8 mouse cellular contexts compared by ENCODE assay signal in genomic region chr11:96074351-96075176, GRCm38 (mm10). TPM values are rescaled to one million over a fixed set of nuclear protein-coding genes. Genes with fewer than 3 reads are reported as not detected.
DNase-seq lines count a peak whose midpoint lies in the region; ATAC-seq and TF ChIP-seq lines count a peak whose summit lies in the region.

No protein-coding gene starts in this region.

- H3K36me3 ChIP-seq in neural tube, embryonic 13.5 days, result peaks cover 33% of the 10 kb centered on the region

- H3K27ac ChIP-seq in brown adipose tissue, adult 24 weeks (replicated peaks; ENCODE audit: low read depth, low read length), result no peak overlapping the region
- peak overlapping the region; percentile 88 for H3K27ac ChIP-seq in neural tube, embryonic 13.5 days (replicated peaks)

- no peak for TF ChIP-seq POLR2A in lung, adult 2 months (IDR thresholded peaks at IDR 0.05; ENCODE audit: borderline replicate concordance, extremely low read depth, low read depth, low read length)

- H3K4me1 ChIP-seq in lung, adult 2 months (ENCODE audit: control insufficient read depth, insufficient read depth, low read length), result peaks cover 6% of the 10 kb centered on the region; the same call in 1 of the 2 replicates
- peaks cover 3% of the 10 kb centered on the region; the same call in 1 of the 2 replicates for H3K4me1 ChIP-seq in brown adipose tissue, adult 24 weeks (ENCODE audit: control insufficient read depth, insufficient read depth, insufficient read length, low read length)
- H3K4me1 ChIP-seq in neural tube, embryonic 13.5 days (replicated peaks), result peaks cover 25% of the 10 kb centered on the region

- H3K4me2 ChIP-seq in neural tube, embryonic 13.5 days, result peak overlapping the region; percentile 91

- no peaks in the 10 kb centered on the region for H3K9me3 ChIP-seq in neural tube, embryonic 13.5 days

- H3K9ac ChIP-seq in neural tube, embryonic 13.5 days, result peak overlapping the region; percentile 93

- WGBS in lung, adult 2 months, result 12% methylated on average over 17 of the region's 17 CpGs
- WGBS in neural tube, embryonic 13.5 days, result 20% methylated on average over 17 of the region's 17 CpGs

- no peak for ATAC-seq in neural tube, embryonic 13.5 days (ENCODE audit: low read depth)

- no peak for DNase-seq in lung, adult 2 months
- no peak for DNase-seq in lung, postnatal 25 days (ENCODE audit: low spot score)
- DNase-seq in gonadal fat pad, adult 2 months (ENCODE audit: low read depth), result peak; percentile 52
- DNase-seq in kidney, postnatal 36 days, result peak; percentile 21 to 34
- no peak for DNase-seq in B cell, adult 2 months
- no peak for DNase-seq in layer of hippocampus, adult 9-11 months

- TF ChIP-seq CTCF in lung, adult 2 months (IDR thresholded peaks at IDR 0.05; ENCODE audit: insufficient read depth, low read length), result no peak

- H3K4me3 ChIP-seq in lung, adult 2 months (replicated peaks; ENCODE audit: extremely low read depth, low read depth, low read length), result peak overlapping the region; percentile 89
- peak overlapping the region; percentile 65 for H3K4me3 ChIP-seq in brown adipose tissue, adult 24 weeks (ENCODE audit: insufficient read depth, low read depth, low read length)
- H3K4me3 ChIP-seq in neural tube, embryonic 13.5 days, result peak overlapping the region; percentile 86

- no peaks in the 10 kb centered on the region for H3K27me3 ChIP-seq in neural tube, embryonic 13.5 days

RNA-seq across cellular contexts. Expression of gene Atp5g1, which starts 0.9 kb away (rescaled TPM):
- polyA plus RNA-seq in lung, adult 2 months (2012; rRNA removed), result 235 and 352 TPM in 2 replicates
- polyA plus RNA-seq in brown adipose tissue, adult 24 weeks (2012; ENCODE audit: insufficient read depth, insufficient read length, missing spikeins), result 43.7 and 57.2 TPM in 2 replicates
- polyA plus RNA-seq in gonadal fat pad, adult 2 months (2012; rRNA removed), result 603 and 668 TPM in 2 replicates
- 605 and 642 TPM in 2 replicates for polyA plus RNA-seq in neural tube, embryonic 13.5 days (2015; fragmentation: Nextera tagmentation; extraction: Ambion mirVana)

RNA-seq across cellular contexts. Expression of gene Ube2z, which starts 9.4 kb away (rescaled TPM):
- polyA plus RNA-seq in lung, adult 2 months (2012; rRNA removed), result 31.1 and 38.1 TPM in 2 replicates
- 11.5 and 13.7 TPM in 2 replicates for polyA plus RNA-seq in brown adipose tissue, adult 24 weeks (2012; ENCODE audit: insufficient read depth, insufficient read length, missing spikeins)
- polyA plus RNA-seq in gonadal fat pad, adult 2 months (2012; rRNA removed), result 89.4 and 104 TPM in 2 replicates
- 31.5 and 33.0 TPM in 2 replicates for polyA plus RNA-seq in neural tube, embryonic 13.5 days (2015; fragmentation: Nextera tagmentation; extraction: Ambion mirVana)

RNA-seq across cellular contexts. Expression of gene Calcoco2, which starts 37.2 kb away (rescaled TPM):
- 0.08 and 0.11 TPM in 2 replicates for polyA plus RNA-seq in lung, adult 2 months (2012; rRNA removed)
- polyA plus RNA-seq in brown adipose tissue, adult 24 weeks (2012; ENCODE audit: insufficient read depth, insufficient read length, missing spikeins), result not detected in 2 replicates
- polyA plus RNA-seq in gonadal fat pad, adult 2 months (2012; rRNA removed), result 0.09 TPM in 1 of 2 replicates, not detected in the other
- polyA plus RNA-seq in neural tube, embryonic 13.5 days (2015; fragmentation: Nextera tagmentation; extraction: Ambion mirVana), result not detected in 2 replicates

RNA-seq across cellular contexts. Expression of gene Snf8, which starts 39.9 kb away (rescaled TPM):
- 18.1 and 24.1 TPM in 2 replicates for polyA plus RNA-seq in lung, adult 2 months (2012; rRNA removed)
- polyA plus RNA-seq in brown adipose tissue, adult 24 weeks (2012; ENCODE audit: insufficient read depth, insufficient read length, missing spikeins), result 61.6 and 90.5 TPM in 2 replicates
- 35.6 and 45.2 TPM in 2 replicates for polyA plus RNA-seq in gonadal fat pad, adult 2 months (2012; rRNA removed)
- 129 TPM in 2 replicates for polyA plus RNA-seq in neural tube, embryonic 13.5 days (2015; fragmentation: Nextera tagmentation; extraction: Ambion mirVana)

RNA-seq across cellular contexts. Expression of gene Gip, which starts 50.2 kb away (rescaled TPM):
- polyA plus RNA-seq in lung, adult 2 months (2012; rRNA removed), result not detected in 2 replicates
- polyA plus RNA-seq in brown adipose tissue, adult 24 weeks (2012; ENCODE audit: insufficient read depth, insufficient read length, missing spikeins), result not detected in 2 replicates
- polyA plus RNA-seq in gonadal fat pad, adult 2 months (2012; rRNA removed), result not detected in 2 replicates
- not detected in 2 replicates for polyA plus RNA-seq in neural tube, embryonic 13.5 days (2015; fragmentation: Nextera tagmentation; extraction: Ambion mirVana)

Comparison
In these comparisons a context has a peak if more than half of its experiments do, and no peak if none do; other contexts are left out.
1. DNase-seq: peak in gonadal fat pad, adult 2 months (single experiment) and kidney, postnatal 36 days (2 of 2); none in lung, adult 2 months (single experiment), lung, postnatal 25 days (single experiment), B cell, adult 2 months (0 of 2) and layer of hippocampus, adult 9-11 months (single experiment).
2. Peak in every context shown above with its lines, with median percentiles within 50 percentile points of each other: H3K4me3 ChIP-seq.